Mouse (Mus musculus) left cerebral cortex, postnatal 14 days (tissue): ENCODE data around the gene Kcnip1. TPM values are rescaled to one million over a fixed set of nuclear protein-coding genes. Genes with fewer than 3 reads are reported as not detected.

Source experiments
- total RNA-seq, 2 experiments: library from RNA; stranded (reverse); gene quantifications; 2 replicates each; pipeline ENCODE4 v1.2.3; 2021

Gene Kcnip1
- total RNA-seq, 2 experiments from 2014 or later, result 38.1 to 39.6 TPM

Other genes starting within 250 kb of the Kcnip1 start
- under 1 TPM; 0.23 to 0.42 TPM for gene Kcnmb1, start 30.1 kb downstream of the Kcnip1 start, total RNA-seq
- gene Lcp2, start 53.8 kb upstream of the Kcnip1 start, total RNA-seq, result 1 to 10 TPM; 4.6 TPM
- not detected for gene 4930469K13Rik, start 105.4 kb upstream of the Kcnip1 start, total RNA-seq
- not detected for gene Foxi1, start 214.9 kb upstream of the Kcnip1 start, total RNA-seq